Mouse (Mus musculus): ENCODE measurements at regions not wholly inside any gene's neighbourhood (a gene's known extent, or its start where the extent isn't known, plus 50 kb on each side); places are given as distances from the start of the nearest gene placed in this dataset.

DNA sequence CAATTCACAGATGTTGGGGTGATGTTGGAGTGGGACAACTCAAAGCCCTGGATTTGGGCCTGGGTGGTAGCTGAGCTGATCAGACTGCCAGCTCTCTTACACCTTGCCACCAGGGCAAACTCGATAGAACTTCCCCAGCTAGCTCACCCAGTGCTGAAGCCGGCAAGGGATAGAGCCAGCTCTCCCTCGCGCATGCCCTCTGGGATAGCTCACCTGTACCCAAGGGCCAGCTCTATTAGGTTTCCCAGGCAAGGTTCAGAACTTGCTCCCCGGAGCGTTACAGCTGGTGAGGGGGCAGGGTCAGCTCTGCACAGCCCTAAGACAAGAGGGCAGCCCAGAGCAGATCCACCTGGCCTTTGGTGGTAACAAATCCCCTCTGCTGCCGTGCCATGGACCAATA, 54.1 kb upstream of the 1700012A03Rik start:
- H3K27ac ChIP-seq: no peak overlapping the region
- no peaks in the 10 kb centered on the region for H3K27me3 ChIP-seq (replicated peaks)
- no peak overlapping the region for H3K4me2 ChIP-seq (replicated peaks)
- H3K9ac ChIP-seq: no peak overlapping the region
- no peaks in the 10 kb centered on the region for H3K36me3 ChIP-seq
- H3K4me1 ChIP-seq (replicated peaks): no peaks in the 10 kb centered on the region
- no peak overlapping the region for H3K4me3 ChIP-seq (replicated peaks)
- H3K9me3 ChIP-seq: no peaks in the 10 kb centered on the region
- WGBS: 87% methylated on average over 7 of the region's 7 CpGs
- no peak for ATAC-seq

DNA sequence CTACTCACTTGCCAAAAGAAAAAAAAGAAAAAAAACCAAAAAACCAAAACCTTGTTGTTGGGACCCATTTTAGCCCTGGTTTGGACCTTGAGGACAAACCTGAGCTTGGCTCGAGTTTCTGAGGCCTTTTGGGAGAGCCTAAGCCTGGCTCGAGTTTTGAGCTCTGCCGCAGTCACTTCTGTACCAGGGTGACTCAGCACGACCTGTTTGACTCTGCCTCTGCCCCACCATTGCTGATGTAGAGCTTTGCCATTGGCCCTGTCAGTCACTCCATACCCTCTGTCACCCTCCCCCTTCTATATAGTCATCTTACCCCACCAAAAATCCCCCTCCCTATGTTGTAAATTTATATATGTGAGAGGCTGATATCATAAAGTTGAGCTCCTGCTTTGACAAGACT, 54.8 kb upstream of the 1700012A03Rik start:
- 68% methylated on average over 4 of the region's 4 CpGs for WGBS
- Histone ChIP-seq H3K9ac (no peak overlapping the region), H3K4me3 (replicated peaks) (no peak overlapping the region), H3K4me2 (replicated peaks) (no peak overlapping the region), H3K4me1 (replicated peaks) (no peaks in the 10 kb centered on the region), H3K27ac (no peak overlapping the region), H3K9me3 (no peaks in the 10 kb centered on the region), H3K27me3 (replicated peaks) (no peaks in the 10 kb centered on the region), H3K36me3 (no peaks in the 10 kb centered on the region)
- ATAC-seq: no peak

DNA sequence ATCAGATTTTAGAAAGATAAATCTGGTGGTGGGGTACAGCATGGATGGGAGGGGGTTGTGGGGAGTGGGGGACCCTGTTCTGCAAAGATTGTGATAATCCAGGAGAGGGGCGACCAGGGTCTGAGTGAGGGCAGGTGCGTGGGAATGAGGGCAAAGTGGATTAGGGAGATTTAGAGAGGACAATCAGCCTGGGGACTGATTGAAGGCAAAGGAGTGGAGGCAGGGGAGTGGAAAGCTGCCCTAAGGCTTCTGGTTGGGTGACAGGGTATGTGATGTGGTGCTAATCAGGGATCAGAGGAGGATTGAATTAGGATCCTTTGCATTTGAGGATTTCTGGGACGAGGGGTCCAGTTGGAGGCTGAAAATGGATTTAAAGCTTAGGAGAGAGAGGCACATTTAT, 64.3 kb upstream of the 1700012A03Rik start:
- H3K4me2 ChIP-seq (replicated peaks): no peak overlapping the region
- H3K27ac ChIP-seq: no peak overlapping the region
- 54% methylated on average over 3 of the region's 3 CpGs for WGBS
- H3K36me3 ChIP-seq: no peaks in the 10 kb centered on the region
- no peaks in the 10 kb centered on the region for H3K4me1 ChIP-seq (replicated peaks)
- no peak overlapping the region for H3K9ac ChIP-seq
- no peak overlapping the region for H3K4me3 ChIP-seq (replicated peaks)
- no peak for ATAC-seq
- H3K9me3 ChIP-seq: no peaks in the 10 kb centered on the region
- no peaks in the 10 kb centered on the region for H3K27me3 ChIP-seq (replicated peaks)

DNA sequence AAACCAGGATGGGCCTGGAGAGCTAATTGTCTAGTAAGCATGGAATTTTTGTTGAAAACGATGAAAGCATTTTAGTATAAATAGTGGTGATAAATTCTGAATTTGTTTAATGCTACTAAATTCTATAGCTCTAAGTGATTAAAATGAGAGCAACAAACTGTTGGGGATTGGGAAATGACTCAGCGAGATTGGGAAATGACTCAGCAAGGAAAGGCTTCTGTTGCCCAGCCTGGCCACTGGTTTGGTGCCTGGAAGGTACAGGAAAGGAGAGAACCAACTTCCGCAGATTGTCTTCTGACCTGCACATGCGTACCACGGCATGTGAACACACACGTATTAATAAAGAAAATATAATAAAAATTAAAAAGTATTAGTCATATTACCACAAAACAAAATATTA, 73.3 kb upstream of the 1700012A03Rik start:
- H3K27me3 ChIP-seq (replicated peaks): no peaks in the 10 kb centered on the region
- H3K27ac ChIP-seq: no peak overlapping the region
- H3K4me3 ChIP-seq (replicated peaks): no peak overlapping the region
- 88% methylated on average over 6 of the region's 6 CpGs for WGBS
- no peak overlapping the region for H3K4me2 ChIP-seq (replicated peaks)
- no peak overlapping the region for H3K9ac ChIP-seq
- no peaks in the 10 kb centered on the region for H3K4me1 ChIP-seq (replicated peaks)
- ATAC-seq: no peak
- H3K9me3 ChIP-seq: no peaks in the 10 kb centered on the region
- no peaks in the 10 kb centered on the region for H3K36me3 ChIP-seq

DNA sequence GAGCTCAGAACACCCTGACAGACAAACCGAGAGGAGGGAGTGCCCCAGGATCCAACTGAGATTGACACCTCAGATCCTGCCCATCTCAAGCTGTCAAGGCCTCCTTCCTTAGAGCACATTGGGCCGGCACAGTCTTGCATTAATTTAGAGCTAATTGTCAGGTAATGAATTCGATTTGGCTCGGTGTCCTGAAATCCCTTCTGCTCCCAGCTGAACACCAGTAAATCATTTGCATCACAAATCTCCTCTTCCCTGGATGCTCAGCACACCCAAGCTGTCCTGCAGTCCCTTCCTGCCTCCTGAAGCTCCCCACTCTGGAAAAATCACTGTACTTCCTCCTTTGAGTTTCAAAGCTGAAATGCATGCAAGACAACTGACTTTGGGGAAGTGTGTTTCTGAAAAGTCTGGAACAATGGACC, 102.0 kb upstream of the 1700012A03Rik start:
- 33% methylated on average over 4 of the region's 4 CpGs for WGBS
- H3K9ac ChIP-seq: no peak overlapping the region
- H3K4me1 ChIP-seq (replicated peaks): no peaks in the 10 kb centered on the region
- ATAC-seq: no peak
- H3K9me3 ChIP-seq: no peaks in the 10 kb centered on the region
- H3K4me2 ChIP-seq (replicated peaks): no peak overlapping the region
- H3K27ac ChIP-seq: no peak overlapping the region
- H3K36me3 ChIP-seq: no peaks in the 10 kb centered on the region
- no peak overlapping the region for H3K4me3 ChIP-seq (replicated peaks)
- H3K27me3 ChIP-seq (replicated peaks): no peaks in the 10 kb centered on the region

DNA sequence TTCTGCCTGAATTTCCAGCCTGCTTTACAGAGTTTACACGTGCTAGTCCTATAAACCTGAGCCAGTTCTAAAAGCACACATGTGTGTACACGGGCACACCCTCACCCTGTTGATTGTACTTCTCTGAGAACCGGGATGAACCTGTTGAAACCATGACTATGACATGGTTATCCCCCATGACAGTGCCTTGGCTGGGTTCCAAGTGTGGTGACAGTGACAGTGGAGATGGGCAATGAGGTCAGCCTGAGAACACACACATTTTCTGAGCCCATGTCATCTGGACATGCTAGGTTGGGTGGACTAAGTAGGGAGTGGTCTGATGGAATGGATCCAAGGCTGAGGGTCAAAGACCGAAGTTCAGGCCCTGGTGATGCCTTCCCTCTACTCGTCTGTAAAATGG, 103.5 kb upstream of the 1700012A03Rik start:
- Histone ChIP-seq H3K36me3 (no peaks in the 10 kb centered on the region), H3K27ac (no peak overlapping the region), H3K27me3 (replicated peaks) (no peaks in the 10 kb centered on the region), H3K4me2 (replicated peaks) (no peak overlapping the region), H3K9ac (no peak overlapping the region), H3K4me3 (replicated peaks) (no peak overlapping the region), H3K9me3 (no peaks in the 10 kb centered on the region), H3K4me1 (replicated peaks) (no peaks in the 10 kb centered on the region)
- no peak for ATAC-seq
- 81% methylated on average over 5 of the region's 5 CpGs for WGBS

DNA sequence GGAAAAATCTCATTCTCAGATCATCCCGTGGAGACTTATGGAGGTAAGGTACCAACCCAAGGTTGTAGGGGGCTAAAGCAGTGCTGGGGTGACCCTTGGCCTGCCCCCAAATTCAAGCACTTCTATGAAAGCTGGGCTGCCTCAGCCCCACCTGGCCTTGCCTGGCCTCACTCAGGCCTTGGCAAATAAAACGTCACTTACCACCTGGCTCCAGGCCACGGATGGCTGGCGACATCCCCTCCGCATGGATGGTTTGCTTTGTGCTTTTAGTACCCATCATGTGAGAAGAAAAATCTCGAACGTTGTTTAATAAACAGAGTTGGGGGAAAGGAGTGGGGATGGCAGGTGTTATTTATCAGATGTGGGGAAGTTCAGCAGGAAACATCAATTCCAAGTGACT, 104.7 kb upstream of the 1700012A03Rik start:
- Histone ChIP-seq H3K36me3 (no peaks in the 10 kb centered on the region), H3K9me3 (no peaks in the 10 kb centered on the region), H3K9ac (no peak overlapping the region), H3K4me3 (replicated peaks) (no peak overlapping the region), H3K27me3 (replicated peaks) (no peaks in the 10 kb centered on the region), H3K4me2 (replicated peaks) (no peak overlapping the region), H3K4me1 (replicated peaks) (no peaks in the 10 kb centered on the region), H3K27ac (no peak overlapping the region)
- ATAC-seq: no peak
- 32% methylated on average over 7 of the region's 7 CpGs for WGBS

DNA sequence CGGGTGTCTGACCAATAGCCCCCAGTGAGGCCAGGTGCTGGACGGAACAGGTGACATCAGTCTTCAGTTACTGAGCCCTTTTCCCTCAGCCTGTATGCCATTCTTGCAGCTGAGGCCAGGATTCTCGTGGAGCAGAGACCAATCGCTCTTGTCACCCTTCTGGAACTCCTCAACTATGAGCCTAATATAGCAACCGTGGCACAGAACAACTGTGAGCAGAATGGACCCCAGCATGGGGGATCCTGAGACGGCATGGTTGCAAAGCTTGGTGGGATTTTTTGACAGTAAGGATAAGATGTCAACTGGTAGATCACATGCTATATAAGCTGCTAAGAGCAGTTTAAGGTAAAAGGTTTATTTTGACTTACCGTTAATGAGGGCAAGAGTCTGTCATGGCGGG, 105.5 kb upstream of the 1700012A03Rik start:
- H3K9me3 ChIP-seq: no peaks in the 10 kb centered on the region
- no peak overlapping the region for H3K9ac ChIP-seq
- no peak overlapping the region for H3K4me2 ChIP-seq (replicated peaks)
- no peaks in the 10 kb centered on the region for H3K27me3 ChIP-seq (replicated peaks)
- ATAC-seq: no peak
- no peaks in the 10 kb centered on the region for H3K4me1 ChIP-seq (replicated peaks)
- H3K36me3 ChIP-seq: no peaks in the 10 kb centered on the region
- 83% methylated on average over 8 of the region's 8 CpGs for WGBS
- H3K4me3 ChIP-seq (replicated peaks): no peak overlapping the region
- H3K27ac ChIP-seq: no peak overlapping the region

DNA sequence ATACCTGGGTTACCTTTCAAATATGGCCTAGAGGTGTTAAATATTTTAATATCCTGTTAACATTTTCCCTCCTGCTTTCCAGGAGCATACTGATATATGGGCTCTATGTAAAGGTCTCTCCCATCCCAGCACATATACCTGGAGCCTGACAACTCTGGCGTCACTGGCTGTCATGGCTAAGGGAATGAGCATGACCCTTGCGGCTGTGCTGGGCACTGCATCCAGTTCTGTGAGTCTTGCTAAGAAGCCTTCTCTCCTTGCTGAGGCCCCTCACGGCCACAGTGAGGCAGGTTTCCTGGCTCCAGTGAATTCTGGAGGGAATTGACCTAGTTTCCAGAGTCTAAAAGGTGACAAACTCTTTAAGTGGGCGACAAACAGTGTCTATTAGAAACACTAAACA, 107.3 kb upstream of the 1700012A03Rik start:
- Histone ChIP-seq H3K4me1 (replicated peaks) (0 out of 2 replicates have a peak, but pooled peaks cover 4% of the 10 kb centered on the region), H3K27ac (no peak overlapping the region), H3K27me3 (replicated peaks) (no peaks in the 10 kb centered on the region), H3K9me3 (no peaks in the 10 kb centered on the region), H3K9ac (no peak overlapping the region), H3K4me2 (replicated peaks) (no peak overlapping the region), H3K4me3 (replicated peaks) (no peak overlapping the region), H3K36me3 (no peaks in the 10 kb centered on the region)
- 66% methylated on average over 4 of the region's 4 CpGs for WGBS
- ATAC-seq: no peak

DNA sequence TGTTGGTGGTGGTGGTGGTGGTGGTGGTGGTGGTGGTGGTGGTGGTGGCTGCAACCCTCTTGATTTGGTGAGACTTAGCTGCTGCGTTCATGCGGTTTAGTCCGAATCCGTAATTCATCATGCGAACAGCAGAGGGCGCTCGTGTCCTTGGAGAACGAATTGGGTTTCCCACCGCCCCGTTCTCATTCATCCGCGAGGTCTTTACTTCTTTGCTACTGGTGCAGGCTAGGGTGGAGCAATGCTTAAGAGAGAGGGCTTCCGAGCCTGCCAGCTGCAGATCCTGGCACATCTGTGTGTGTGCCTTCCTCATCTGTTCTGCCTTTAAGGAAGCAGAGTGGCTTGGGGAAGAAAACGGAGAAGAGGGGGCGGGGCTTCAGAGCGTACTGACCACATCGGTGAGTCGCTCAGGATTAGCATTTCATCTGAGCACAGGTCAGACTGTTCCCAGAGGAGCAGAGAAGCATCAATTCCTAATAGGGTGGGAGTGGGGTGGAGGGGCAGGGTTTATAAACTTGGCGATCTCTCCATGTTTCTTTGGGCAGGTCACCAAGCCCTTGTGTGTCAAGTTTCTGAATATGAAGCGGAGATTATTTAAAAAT, 111.7 kb upstream of the 1700012A03Rik start:
- WGBS: 6% methylated on average over 20 of the region's 20 CpGs
- H3K4me1 ChIP-seq (replicated peaks): 0 out of 2 replicates have a peak, but pooled peaks cover 4% of the 10 kb centered on the region
- no peak overlapping the region for H3K27ac ChIP-seq
- peak; percentile 49; the same call in 1 of the 2 replicates for ATAC-seq
- H3K4me2 ChIP-seq (replicated peaks): peak overlapping the region; percentile 88
- H3K9ac ChIP-seq: peak overlapping the region; percentile 36; the same call in 1 of the 2 replicates
- no peaks in the 10 kb centered on the region for H3K27me3 ChIP-seq (replicated peaks)
- peak overlapping the region; percentile 38 for H3K4me3 ChIP-seq (replicated peaks)
- no peaks in the 10 kb centered on the region for H3K36me3 ChIP-seq
- H3K9me3 ChIP-seq: no peaks in the 10 kb centered on the region

DNA sequence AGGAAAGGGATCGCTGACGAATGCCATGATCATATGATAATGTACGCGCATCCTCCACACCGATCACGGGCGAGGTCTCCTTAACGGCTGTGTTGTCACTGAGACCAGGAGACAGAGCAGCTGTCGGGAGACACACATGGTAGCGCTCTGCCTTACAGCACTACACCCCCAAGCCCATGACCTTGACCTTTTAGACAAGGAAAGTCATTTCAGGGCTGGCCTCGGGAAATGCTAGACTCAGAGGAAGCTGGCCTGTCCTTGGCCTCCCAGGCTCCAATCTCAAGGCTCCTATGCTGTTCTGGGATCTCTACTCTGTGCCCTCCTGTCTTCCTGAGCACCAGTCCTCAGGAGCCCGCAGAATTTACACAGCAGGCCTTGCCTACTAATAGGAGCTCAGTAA, 112.9 kb upstream of the 1700012A03Rik start:
- Histone ChIP-seq H3K9ac (no peak overlapping the region), H3K4me3 (replicated peaks) (no peak overlapping the region), H3K36me3 (no peaks in the 10 kb centered on the region), H3K9me3 (no peaks in the 10 kb centered on the region), H3K27me3 (replicated peaks) (no peaks in the 10 kb centered on the region), H3K27ac (no peak overlapping the region), H3K4me2 (replicated peaks) (no peak overlapping the region), H3K4me1 (replicated peaks) (0 out of 2 replicates have a peak, but pooled peaks cover 4% of the 10 kb centered on the region)
- no peak for ATAC-seq
- WGBS: 71% methylated on average over 12 of the region's 12 CpGs

DNA sequence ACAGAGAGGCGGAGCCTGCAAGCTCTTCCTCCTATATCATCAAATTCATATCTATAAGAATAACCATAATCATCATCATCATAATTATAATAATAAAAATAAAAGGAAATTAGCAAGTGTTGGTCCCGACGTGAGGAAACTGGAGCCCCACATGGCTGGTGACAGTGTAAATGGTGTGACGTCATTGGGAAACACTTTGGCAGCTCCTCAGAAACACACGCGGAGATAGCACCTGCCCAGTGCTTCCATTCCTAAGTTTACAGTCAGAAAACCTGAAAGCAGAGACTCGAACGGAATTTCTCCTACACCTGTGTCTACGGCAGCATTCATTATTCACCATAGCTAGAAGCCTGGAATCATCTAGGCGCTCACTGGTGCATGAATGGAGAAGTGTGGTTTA, 115.2 kb upstream of the 1700012A03Rik start:
- 86% methylated on average over 10 of the region's 10 CpGs for WGBS
- H3K27me3 ChIP-seq (replicated peaks): no peaks in the 10 kb centered on the region
- H3K4me2 ChIP-seq (replicated peaks): no peak overlapping the region
- no peak overlapping the region for H3K27ac ChIP-seq
- no peak for ATAC-seq
- H3K9ac ChIP-seq: no peak overlapping the region
- H3K36me3 ChIP-seq: no peaks in the 10 kb centered on the region
- H3K9me3 ChIP-seq: no peaks in the 10 kb centered on the region
- H3K4me1 ChIP-seq (replicated peaks): 0 out of 2 replicates have a peak, but pooled peaks cover 4% of the 10 kb centered on the region
- no peak overlapping the region for H3K4me3 ChIP-seq (replicated peaks)

DNA sequence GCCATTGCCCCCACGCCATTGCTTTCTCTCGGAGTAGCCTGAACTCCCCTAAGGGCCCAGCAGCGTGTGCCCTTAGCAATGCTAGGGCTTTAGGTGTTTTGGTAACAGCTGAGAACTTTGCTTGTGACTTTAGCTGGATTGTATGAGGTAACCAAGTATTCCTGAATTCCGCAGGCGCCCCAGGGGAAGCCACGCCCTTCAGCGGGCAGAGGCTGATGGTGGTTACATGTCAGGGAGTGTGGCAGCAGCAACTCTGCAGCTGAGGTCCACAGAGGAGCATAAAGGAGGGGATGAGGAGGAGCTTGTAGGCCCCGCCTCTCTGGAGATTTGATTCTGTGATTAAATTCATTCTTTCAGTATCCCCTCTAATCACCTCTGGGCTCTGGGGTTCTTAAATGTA, 116.1 kb upstream of the 1700012A03Rik start:
- no peaks in the 10 kb centered on the region for H3K27me3 ChIP-seq (replicated peaks)
- no peak overlapping the region for H3K9ac ChIP-seq
- 0 out of 2 replicates have a peak, but pooled peaks cover 4% of the 10 kb centered on the region for H3K4me1 ChIP-seq (replicated peaks)
- H3K9me3 ChIP-seq: no peaks in the 10 kb centered on the region
- ATAC-seq: no peak
- no peak overlapping the region for H3K27ac ChIP-seq
- H3K4me3 ChIP-seq (replicated peaks): no peak overlapping the region
- H3K4me2 ChIP-seq (replicated peaks): no peak overlapping the region
- H3K36me3 ChIP-seq: no peaks in the 10 kb centered on the region
- 67% methylated on average over 8 of the region's 8 CpGs for WGBS

Measured in intestine, embryonic 15.5 days (tissue).